Mouse (Mus musculus): Measurements from ENCODE around the gene Gapdhs.

GRCm38 (mm10) chr7:30683425-30683824 lies 60.1 kb downstream of the Gapdhs start:
- TF ChIP-seq CTCF (IDR thresholded peaks at IDR 0.05; ENCODE audit: borderline replicate concordance, control insufficient read depth, extremely low read depth, insufficient read depth, low read length, poor library complexity) (no peak), POLR2A (IDR thresholded peaks at IDR 0.05; ENCODE audit: control insufficient read depth, extremely low read depth, insufficient read depth, low read length, poor library complexity) (no peak)
